ENCODE assay signal across 29 mouse cellular contexts in the genomic region with DNA sequence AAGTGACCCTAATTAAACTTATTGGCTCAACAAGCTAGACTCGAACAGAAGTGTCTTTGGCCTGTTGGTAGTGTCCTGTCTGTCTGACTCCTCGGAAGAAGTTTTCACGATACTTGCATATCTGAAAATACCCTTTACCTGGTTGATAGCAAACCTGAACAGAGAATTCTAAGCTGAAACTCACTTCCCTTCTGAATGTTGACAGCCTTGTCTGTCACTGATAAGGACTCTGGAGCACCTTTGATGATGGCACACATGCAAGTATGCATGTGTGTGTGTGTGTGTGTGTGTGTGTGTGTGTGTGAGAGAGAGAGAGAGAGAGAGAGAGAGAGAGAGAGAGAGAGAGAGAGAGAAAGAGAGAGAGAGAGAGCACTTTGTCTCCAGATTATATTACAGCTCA. TPM values are rescaled to one million over a fixed set of nuclear protein-coding genes. Genes with fewer than 3 reads are reported as not detected.
A peak's percentile ranks its signal among the peaks of the same experiment; 100 is the strongest.
DNase-seq lines count a peak whose midpoint lies in the region; ATAC-seq and TF ChIP-seq lines count a peak whose summit lies in the region.
"Had no signal": no experiment of that assay in that cellular context is flagged by ENCODE, and none has a peak within 500 bp of the region (broad histone marks: within the 10 kb centered on the region; RNA-seq: fewer than 3 reads in every experiment).

No protein-coding gene starts in this region.

- H3K4me3 ChIP-seq in gastrocnemius, adult 2 months: no peak overlapping the region
- H3K4me3 ChIP-seq in kidney, embryonic 15.5 days (replicated peaks): no peak overlapping the region
- no peak overlapping the region for H3K4me3 ChIP-seq in brown adipose tissue, adult 24 weeks (ENCODE audit: insufficient read depth, low read depth, low read length)
- H3K4me3 ChIP-seq in limb, embryonic 15.5 days: no peak overlapping the region
- H3K4me3 ChIP-seq: embryonic facial prominence, embryonic 10.5 days; embryonic facial prominence, embryonic 13.5 days; erythroblast, embryonic 14.5 days; forebrain, embryonic 13.5 days; heart, embryonic 12.5 days; heart, embryonic 15.5 days had no signal

- H3K27me3 ChIP-seq in kidney, embryonic 15.5 days: no peaks in the 10 kb centered on the region
- H3K27me3 ChIP-seq in limb, embryonic 15.5 days: no peaks in the 10 kb centered on the region
- H3K27me3 ChIP-seq: CH12.LX; embryonic facial prominence, embryonic 13.5 days; forebrain, embryonic 13.5 days; heart, embryonic 12.5 days; heart, embryonic 15.5 days had no signal

- H3K9me3 ChIP-seq in kidney, embryonic 15.5 days (replicated peaks): 0 out of 2 replicates have a peak, but pooled peaks cover 6% of the 10 kb centered on the region
- H3K9me3 ChIP-seq in limb, embryonic 15.5 days: no peaks in the 10 kb centered on the region
- H3K9me3 ChIP-seq: embryonic facial prominence, embryonic 13.5 days; heart, embryonic 15.5 days had no signal

- H3K27ac ChIP-seq in gastrocnemius, adult 2 months: peak overlapping the region; percentile 85
- H3K27ac ChIP-seq in kidney, embryonic 15.5 days: 0 out of 2 replicates have a peak overlapping the region, but pooled peaks have one; percentile 13
- H3K27ac ChIP-seq in brown adipose tissue, adult 24 weeks (replicated peaks; ENCODE audit: low read depth, low read length): peak overlapping the region; percentile 95
- H3K27ac ChIP-seq in limb, embryonic 15.5 days: peak overlapping the region; percentile 75
- H3K27ac ChIP-seq: embryonic facial prominence, embryonic 10.5 days; embryonic facial prominence, embryonic 13.5 days; forebrain, embryonic 13.5 days; heart, embryonic 15.5 days; hindbrain, embryonic 14.5 days; hindbrain, postnatal 0 days had no signal

- no peak overlapping the region for H3K9ac ChIP-seq in kidney, embryonic 15.5 days
- H3K9ac ChIP-seq in limb, embryonic 15.5 days: no peak overlapping the region
- H3K9ac ChIP-seq: embryonic facial prominence, embryonic 13.5 days; forebrain, embryonic 13.5 days; forebrain, postnatal 0 days; heart, embryonic 12.5 days; heart, embryonic 15.5 days; hindbrain, embryonic 14.5 days had no signal

- intact Hi-C loops in gastrocnemius, adult 2 months (cut with DNase I): no loop called here
- intact Hi-C loops in gastrocnemius, postnatal 14 days (cut with DNase I; ENCODE audit: low total_unique reads): no loop called here

- H3K4me2 ChIP-seq in kidney, embryonic 15.5 days: no peak overlapping the region
- no peak overlapping the region for H3K4me2 ChIP-seq in limb, embryonic 15.5 days
- H3K4me2 ChIP-seq: embryonic facial prominence, embryonic 13.5 days; forebrain, embryonic 13.5 days; heart, embryonic 12.5 days; heart, embryonic 15.5 days; hindbrain, embryonic 14.5 days had no signal

- no peak for ATAC-seq in kidney, embryonic 15.5 days (replicated peaks; ENCODE audit: low FRiP score)
- ATAC-seq in limb, embryonic 15.5 days (ENCODE audit: insufficient number of reproducible peaks, low FRiP score, low TSS enrichment, low read depth): no peak
- ATAC-seq: forebrain, embryonic 13.5 days; forebrain, postnatal 0 days; hindbrain, postnatal 0 days; intestine, embryonic 16.5 days had no signal

- H3K36me3 ChIP-seq in kidney, embryonic 15.5 days: no peaks in the 10 kb centered on the region
- no peaks in the 10 kb centered on the region for H3K36me3 ChIP-seq in limb, embryonic 15.5 days
- H3K36me3 ChIP-seq: embryonic facial prominence, embryonic 10.5 days; embryonic facial prominence, embryonic 13.5 days; G1E; heart, embryonic 12.5 days; heart, embryonic 15.5 days had no signal

- H3K4me1 ChIP-seq in kidney, embryonic 15.5 days: no peaks in the 10 kb centered on the region; the same call in 1 of the 2 replicates
- peaks cover 6% of the 10 kb centered on the region; the same call in 1 of the 2 replicates for H3K4me1 ChIP-seq in brown adipose tissue, adult 24 weeks (ENCODE audit: control insufficient read depth, insufficient read depth, insufficient read length, low read length)
- H3K4me1 ChIP-seq in limb, embryonic 15.5 days: peaks cover 13% of the 10 kb centered on the region
- H3K4me1 ChIP-seq: forebrain, embryonic 13.5 days had no signal

- no peak for TF ChIP-seq CTCF in gastrocnemius, adult 2 months (IDR thresholded peaks at IDR 0.05)

- 83% methylated on average over 3 of the region's 3 CpGs for WGBS in kidney, embryonic 15.5 days
- 74% methylated on average over 3 of the region's 3 CpGs for WGBS in limb, embryonic 15.5 days

- DNase-seq in gastrocnemius, adult 2 months: no peak
- DNase-seq in gastrocnemius, postnatal 14 days: no peak
- no peak for DNase-seq in kidney, postnatal 36 days
- no peak for DNase-seq in frontal cortex, postnatal 14 days (ENCODE audit: low spot score in 2 of 2)
- DNase-seq: adrenal gland, adult 2 months; adrenal gland, postnatal 14 days; B cell, adult 2 months; cerebellum, adult 11-12 months; cerebellum, adult 8-10 months; cerebellum, postnatal 10 days; cerebellum, postnatal 36 days; embryo, embryonic 11 days; forebrain, postnatal 0 days; heart, postnatal 10 days; heart, postnatal 4 days had no signal

RNA-seq across cellular contexts. Expression of a gene that starts 21.4 kb away (rescaled TPM):
- 10 to 100 TPM; 11.4 to 11.8 TPM for total RNA-seq in gastrocnemius, adult 2 months (2021)
- 1 to 10 TPM; 6.9 to 7.5 TPM for total RNA-seq in gastrocnemius, postnatal 14 days (2021)
- polyA plus RNA-seq in kidney, embryonic 15.5 days (2015; fragmentation: Nextera tagmentation; extraction: Ambion mirVana): 14.7 and 16.0 TPM in 2 replicates
- polyA plus RNA-seq in brown adipose tissue, adult 24 weeks (2012; ENCODE audit: insufficient read depth, insufficient read length, missing spikeins): 13.7 and 28.0 TPM in 2 replicates
- 17.3 and 17.4 TPM in 2 replicates for polyA plus RNA-seq in limb, embryonic 15.5 days (2015; fragmentation: Nextera tagmentation; extraction: Ambion mirVana)

Comparison
In these comparisons a context has a peak if more than half of its experiments do, and no peak if none do; other contexts are left out.
1. H3K27ac ChIP-seq: peak in every context shown above with its lines; median percentile 95 in brown adipose tissue, adult 24 weeks; 85 in gastrocnemius, adult 2 months; 75 in limb, embryonic 15.5 days; 13 in kidney, embryonic 15.5 days.